Mouse (Mus musculus) MEL (cell line): ENCODE measurements around the gene Lhb. TPM values are rescaled to one million over a fixed set of nuclear protein-coding genes. Genes with fewer than 3 reads are reported as not detected.
A peak's percentile ranks its signal among the peaks of the same experiment; 100 is the strongest.

Source experiments
- DNase-seq: peaks from one replicate; pipeline ENCODE4 v3.0.0; 2011; ENCODE audit warnings: low read depth, low spot score
- H3K27ac ChIP-seq: 2 replicates; pipeline ENCODE4 v1.5.1; 2012; ENCODE audit warnings: low read depth, mild to moderate bottlenecking, control low read depth, low read length, moderate library complexity; ENCODE audit not compliant: control insufficient read depth
- H3K27me3 ChIP-seq, 2 experiments: fragments of 150-350 bp in 1 of 2; sonication (generic) in 1 of 2; 2 replicates each; pipeline ENCODE4 v1.6.1; 2012; ENCODE audit warnings: low read length in 2 of 2, mild to moderate bottlenecking in 2 of 2, improper control_type of control experiment in 1 of 2, moderate library complexity in 1 of 2; ENCODE audit not compliant: insufficient read depth in 2 of 2, control insufficient read depth in 1 of 2
- H3K36me3 ChIP-seq, 2 experiments: 2 replicates each; pipeline ENCODE4 v1.6.1; 2012 to 2014; ENCODE audit warnings: low read length in 2 of 2, improper control_type of control experiment in 1 of 2, inconsistent platforms in 1 of 2, mild to moderate bottlenecking in 1 of 2; ENCODE audit not compliant: insufficient read depth in 2 of 2, control insufficient read depth in 1 of 2
- H3K4me1 ChIP-seq, 2 experiments: fragments of 150-350 bp in 1 of 2; sonication (generic) in 1 of 2; 2 replicates each; pipeline ENCODE4 v1.6.1; 2012; ENCODE audit warnings: low read length in 2 of 2, improper control_type of control experiment in 1 of 2, mild to moderate bottlenecking in 1 of 2; ENCODE audit not compliant: insufficient read depth in 2 of 2, control insufficient read depth in 1 of 2
- H3K4me3 ChIP-seq, 2 experiments: fragments of 150-350 bp in 1 of 2; sonication (generic) in 1 of 2; 2 replicates each; pipeline ENCODE4 v1.5.1; 2012; ENCODE audit warnings: low read depth in 2 of 2, low read length in 2 of 2, mild to moderate bottlenecking in 2 of 2, moderate library complexity in 2 of 2, control low read depth in 1 of 2, improper control_type of control experiment in 1 of 2; ENCODE audit not compliant: control insufficient read depth in 1 of 2, insufficient read depth in 1 of 2
- H3K79me2 ChIP-seq: 2 replicates; pipeline ENCODE4 v1.6.1; 2012; ENCODE audit warnings: mild to moderate bottlenecking, low read length, moderate library complexity; ENCODE audit not compliant: control insufficient read depth, poor library complexity, insufficient read depth
- H3K9ac ChIP-seq: 2 replicates; pipeline ENCODE4 v1.6.1; 2012; ENCODE audit warnings: low read depth, mild to moderate bottlenecking, control low read depth, low read length, moderate library complexity; ENCODE audit not compliant: control insufficient read depth, poor library complexity, severe bottlenecking
- H3K9me3 ChIP-seq: fragments of 150-350 bp; sonication (generic); replicated peaks from 2 replicates; pipeline ENCODE4 v1.6.1; 2012; ENCODE audit warnings: mild to moderate bottlenecking, low read length, improper control_type of control experiment, moderate library complexity; ENCODE audit not compliant: insufficient read depth
- BHLHE40 ChIP-seq: IDR thresholded peaks from 2 replicates; pipeline ENCODE4 v1.6.1; 2012; ENCODE audit warnings: low read depth, mild to moderate bottlenecking, inconsistent platforms, low read length, improper control_type of control experiment, borderline replicate concordance
- CHD2 ChIP-seq: IDR thresholded peaks from 2 replicates; pipeline ENCODE4 v1.6.1; 2011; ENCODE audit warnings: low read length, improper control_type of control experiment
- CTCF ChIP-seq, 3 experiments: IDR thresholded peaks in 2 of 3; conservative IDR thresholded peaks in 1 of 3; 2 replicates each; pipeline ENCODE4 v1.5.1; 2011 to 2012; ENCODE audit warnings: low read length in 3 of 3, low read depth in 2 of 3, mild to moderate bottlenecking in 2 of 3, improper control_type of control experiment in 1 of 3, inconsistent platforms in 1 of 3, mixed read lengths in 1 of 3, moderate library complexity in 1 of 3; ENCODE audit not compliant: control insufficient read depth in 1 of 3, insufficient read depth in 1 of 3, poor library complexity in 1 of 3, severe bottlenecking in 1 of 3
- ELF1 ChIP-seq: IDR thresholded peaks from 2 replicates; pipeline ENCODE4 v1.6.1; 2014; ENCODE audit warnings: low read depth, mild to moderate bottlenecking, inconsistent platforms, low read length, improper control_type of control experiment, moderate library complexity
- EP300 ChIP-seq, 2 experiments: IDR thresholded peaks; 2 replicates each; pipeline ENCODE4 v1.6.1; 2011; ENCODE audit warnings: improper control_type of control experiment in 2 of 2, low read length in 2 of 2, low read depth in 1 of 2, mild to moderate bottlenecking in 1 of 2
- ETS1 ChIP-seq: IDR thresholded peaks from 2 replicates; pipeline ENCODE4 v1.6.1; 2012; ENCODE audit warnings: low read depth, mild to moderate bottlenecking, inconsistent platforms, low read length, improper control_type of control experiment, moderate library complexity
- GATA1 ChIP-seq: IDR thresholded peaks from 2 replicates; pipeline ENCODE4 v1.6.1; 2011; ENCODE audit warnings: low read depth, low read length, improper control_type of control experiment
- HCFC1 ChIP-seq: IDR thresholded peaks from 2 replicates; pipeline ENCODE4 v1.6.1; 2012; ENCODE audit warnings: low read depth, mild to moderate bottlenecking, inconsistent platforms, low read length, improper control_type of control experiment, moderate library complexity
- JUND ChIP-seq: IDR thresholded peaks from 2 replicates; pipeline ENCODE4 v1.6.1; 2011; ENCODE audit warnings: low read depth, mild to moderate bottlenecking, improper control_type of control experiment, low read length
- KAT2A ChIP-seq: conservative IDR thresholded peaks from 2 replicates; pipeline ENCODE4 v1.6.1; 2012; ENCODE audit warnings: low read depth, low read length, improper control_type of control experiment, inconsistent platforms
- MAX ChIP-seq: IDR thresholded peaks from 2 replicates; pipeline ENCODE4 v1.6.1; 2011; ENCODE audit warnings: low read length, improper control_type of control experiment
- MAZ ChIP-seq: IDR thresholded peaks from 2 replicates; pipeline ENCODE4 v1.6.1; 2012; ENCODE audit warnings: low read depth, mild to moderate bottlenecking, inconsistent platforms, low read length, improper control_type of control experiment
- MEF2A ChIP-seq: IDR thresholded peaks from 2 replicates; pipeline ENCODE4 v1.6.1; 2014; ENCODE audit warnings: low read depth, mild to moderate bottlenecking, inconsistent platforms, low read length, improper control_type of control experiment; ENCODE audit not compliant: poor library complexity, insufficient replicate concordance, severe bottlenecking; ENCODE audit errors: extremely low read depth
- MXI1 ChIP-seq: IDR thresholded peaks from 2 replicates; pipeline ENCODE4 v1.6.1; 2011; ENCODE audit warnings: mild to moderate bottlenecking, low read depth, low read length, improper control_type of control experiment
- MYB ChIP-seq: IDR thresholded peaks from 2 replicates; pipeline ENCODE4 v1.6.1; 2011; ENCODE audit warnings: mild to moderate bottlenecking, low read depth, low read length, improper control_type of control experiment
- MYC ChIP-seq: IDR thresholded peaks from 2 replicates; pipeline ENCODE4 v1.6.1; 2011; ENCODE audit warnings: low read depth, mild to moderate bottlenecking, low read length, improper control_type of control experiment, moderate library complexity
- NELFE ChIP-seq: IDR thresholded peaks from 2 replicates; pipeline ENCODE4 v1.6.1; 2011; ENCODE audit warnings: low read depth, low read length, improper control_type of control experiment
- NRF1 ChIP-seq: IDR thresholded peaks from 2 replicates; pipeline ENCODE4 v1.6.1; 2014; ENCODE audit warnings: low read depth, mild to moderate bottlenecking, inconsistent platforms, low read length, improper control_type of control experiment, moderate library complexity; ENCODE audit not compliant: poor library complexity, insufficient read depth, severe bottlenecking
- POLR2A ChIP-seq, 2 experiments: IDR thresholded peaks; 2 replicates each; pipeline ENCODE4 v1.6.1; 2011 to 2012; ENCODE audit warnings: low read length in 2 of 2, mild to moderate bottlenecking in 2 of 2, control low read depth in 1 of 2, improper control_type of control experiment in 1 of 2, low read depth in 1 of 2, moderate library complexity in 1 of 2; ENCODE audit not compliant: control insufficient read depth in 1 of 2, insufficient read depth in 1 of 2, poor library complexity in 1 of 2
- RAD21 ChIP-seq: IDR thresholded peaks from 2 replicates; pipeline ENCODE4 v1.6.1; 2011; ENCODE audit warnings: mild to moderate bottlenecking, low read depth, low read length, improper control_type of control experiment
- RCOR1 ChIP-seq: IDR thresholded peaks from 2 replicates; pipeline ENCODE4 v1.6.1; 2012; ENCODE audit warnings: low read depth, mild to moderate bottlenecking, inconsistent platforms, low read length, improper control_type of control experiment
- SIN3A ChIP-seq: IDR thresholded peaks from 2 replicates; pipeline ENCODE4 v1.6.1; 2012; ENCODE audit warnings: low read length, improper control_type of control experiment, inconsistent platforms
- SMC3 ChIP-seq: IDR thresholded peaks from 2 replicates; pipeline ENCODE4 v1.6.1; 2011; ENCODE audit warnings: low read depth, low read length, improper control_type of control experiment
- TBP ChIP-seq: IDR thresholded peaks from 2 replicates; pipeline ENCODE4 v1.8.0; 2011; ENCODE audit warnings: low read depth, low read length, improper control_type of control experiment
- TCF12 ChIP-seq: IDR thresholded peaks from 2 replicates; pipeline ENCODE4 v1.6.1; 2014; ENCODE audit warnings: low read depth, mild to moderate bottlenecking, inconsistent platforms, low read length, improper control_type of control experiment, moderate library complexity
- USF2 ChIP-seq, 2 experiments: IDR thresholded peaks; 2 replicates each; pipeline ENCODE4 v1.6.1; 2011 to 2012; ENCODE audit warnings: improper control_type of control experiment in 2 of 2, low read length in 2 of 2, borderline replicate concordance in 1 of 2, inconsistent platforms in 1 of 2, low read depth in 1 of 2, mild to moderate bottlenecking in 1 of 2; ENCODE audit not compliant: insufficient read depth in 1 of 2
- ZC3H11A ChIP-seq: IDR thresholded peaks from 2 replicates; pipeline ENCODE4 v1.6.1; 2012; ENCODE audit warnings: low read depth, mild to moderate bottlenecking, inconsistent platforms, low read length, improper control_type of control experiment
- ZMIZ1 ChIP-seq: IDR thresholded peaks from 2 replicates; pipeline ENCODE4 v1.6.1; 2012; ENCODE audit warnings: low read depth, mild to moderate bottlenecking, inconsistent platforms, low read length, improper control_type of control experiment, moderate library complexity
- ZNF384 ChIP-seq: IDR thresholded peaks from 2 replicates; pipeline ENCODE4 v1.6.1; 2012; ENCODE audit warnings: low read depth, mild to moderate bottlenecking, inconsistent platforms, low read length, improper control_type of control experiment
- polyA plus RNA-seq, 2 experiments: library from polyadenylated mRNA; stranded (reverse) in 1 of 2; unstranded in 1 of 2; fragments of >175 nt in 1 of 2; fragments of >200 nt in 1 of 2; gene quantifications; 2 replicates each; pipeline versions ENCODE4 v1.2.1 to v1.2.4; 2012; ENCODE audit warnings: low replicate concordance in 2 of 2, low read depth in 1 of 2; ENCODE audit not compliant: insufficient read length in 2 of 2, insufficient read depth in 1 of 2, missing spikeins in 1 of 2
- total RNA-seq: library from RNA; depleted of rRNA; stranded (reverse); fragments of 300-350 nt; gene quantifications from 2 replicates; pipeline ENCODE4 v1.2.3, GENCODE M21; 2012

Lhb gene
- total and polyA plus RNA-seq, 3 experiments = 0.19 to 0.28 TPM; not detected in 1

- TF ChIP-seq USF2 (IDR thresholded peaks at IDR 0.05; ENCODE audit: borderline replicate concordance in 1 of 2, insufficient read depth in 1 of 2, low read depth in 1 of 2, low read length in 2 of 2) = peak in 1 of 2 experiments; percentile 59; a peak in 1 of 4 replicates
- TF ChIP-seq MYC = peak; percentile 100
- no peak for TF ChIP-seq GATA1
- peak; percentile 64 for TF ChIP-seq ZNF384
- TF ChIP-seq MAX = peak; percentile 97
- no peak for TF ChIP-seq MEF2A
- TF ChIP-seq RAD21 = peak; percentile 60
- TF ChIP-seq ZC3H11A = peak; percentile 73
- TF ChIP-seq NELFE = no peak
- no peak for TF ChIP-seq JUND
- TF ChIP-seq SMC3 = peak; percentile 81
- 0 out of 2 replicates have a peak, but pooled peaks have one; percentile 44 for TF ChIP-seq MAZ
- TF ChIP-seq KAT2A = no peak
Measured at GRCm38 (mm10) chr7:45403532-45404261, 16.9 kb upstream of the Lhb start (continued).

- peak within 1 kb of the TSS; percentile 46 to 48 for H3K4me3 ChIP-seq
- peak within 1 kb of the TSS; percentile 57 for H3K9ac ChIP-seq
- TF ChIP-seq HCFC1 = 0 out of 2 replicates have a peak, but pooled peaks have one; percentile 50
- TF ChIP-seq ZMIZ1 = 0 out of 2 replicates have a peak, but pooled peaks have one; percentile 36
- TF ChIP-seq SMC3 = peak; percentile 80
- TF ChIP-seq CTCF (IDR thresholded peaks at IDR 0.05 in 2 of 3, conservative IDR thresholded peaks at IDR 0.05 in 1 of 3; ENCODE audit: control insufficient read depth in 1 of 3, insufficient read depth in 1 of 3, low read depth in 2 of 3, low read length in 3 of 3, poor library complexity in 1 of 3, severe bottlenecking in 1 of 3) = peak; percentile 89 to 95 (median 91)
- TF ChIP-seq SIN3A = peak; percentile 36; the same call in 1 of the 2 replicates
- peak; percentile 45; the same call in 1 of the 2 replicates for TF ChIP-seq NELFE
- TF ChIP-seq RAD21 = peak; percentile 54
- TF ChIP-seq RCOR1 = no peak
- TF ChIP-seq BHLHE40 = no peak
- no peak for TF ChIP-seq MYB
- 0 out of 2 replicates have a peak, but pooled peaks have one; percentile 33 for TF ChIP-seq MXI1
- TF ChIP-seq TBP = no peak
- peak; percentile 44; the same call in 1 of the 2 replicates for TF ChIP-seq MAZ
- 0 out of 2 replicates have a peak, but pooled peaks have one; percentile 26 for TF ChIP-seq MYC
- no peak for TF ChIP-seq ETS1
- TF ChIP-seq CHD2 = no peak
- TF ChIP-seq ZC3H11A = peak; percentile 38
- no peak for TF ChIP-seq TCF12
- peak in 1 of 2 experiments; percentile 50; a peak in 1 of 4 replicates for TF ChIP-seq POLR2A (IDR thresholded peaks at IDR 0.05; ENCODE audit: control insufficient read depth in 1 of 2, insufficient read depth in 1 of 2, low read depth in 1 of 2, low read length in 2 of 2, poor library complexity in 1 of 2)
- TF ChIP-seq NRF1 = 0 out of 2 replicates have a peak, but pooled peaks have one; percentile 10
- no peak for TF ChIP-seq EP300 (IDR thresholded peaks at IDR 0.05; ENCODE audit: low read depth in 1 of 2, low read length in 2 of 2)
- TF ChIP-seq ELF1 = no peak
- H3K9me3 ChIP-seq = no peaks in the 10 kb centered on the region
- H3K27me3 ChIP-seq = no peaks in the 10 kb centered on the region; a peak in 1 of 4 replicates
- H3K79me2 ChIP-seq = no peaks in the 10 kb centered on the region
- H3K27ac ChIP-seq = peak within 1 kb of the TSS; percentile 12; the same call in 1 of the 2 replicates
- H3K36me3 ChIP-seq = no peaks in the 10 kb centered on the region
- peak; percentile 75 for DNase-seq
- H3K4me1 ChIP-seq = peaks cover 0 to 3% of the 10 kb centered on the region in 2 experiments; a peak in 1 of 4 replicates
Measured at GRCm38 (mm10) chr7:45405091-45406075, 15.2 kb upstream of the Lhb start, which contains the start of gene Kcna7. Gene Kcna7, plus strand, starts transcription at chr7:45405653.
